Mouse (Mus musculus): ENCODE measurements around the gene 4930442H23Rik. TPM values are rescaled to one million over a fixed set of nuclear protein-coding genes. Genes with fewer than 3 reads are reported as not detected.
A peak's percentile ranks its signal among the peaks of the same experiment; 100 is the strongest.
"Not testable (repeated sequence)": the region's sequence is repeated elsewhere in the genome, so short reads cannot be mapped to it uniquely, and the experiment has no call there.

Gene 4930442H23Rik
- polyA plus RNA-seq, 1 experiment from 2014 or later, result 0.27 TPM

GRCm38 (mm10) chr10:81175936-81176465 lies 7.6 kb downstream of the 4930442H23Rik start:
- Histone ChIP-seq H3K27ac (replicated peaks) (peak overlapping the region; percentile 93), H3K27me3 (replicated peaks) (no peaks in the 10 kb centered on the region), H3K4me2 (peak overlapping the region; percentile 98), H3K4me3 (peak overlapping the region; percentile 95), H3K9ac (peak overlapping the region; percentile 57), H3K4me1 (peaks cover 63% of the 10 kb centered on the region), H3K36me3 (peaks cover 39% of the 10 kb centered on the region), H3K9me3 (no peaks in the 10 kb centered on the region)
- 4% methylated on average over 13 of the region's 13 CpGs for WGBS
- peak; percentile 6; the same call in 1 of the 2 replicates for ATAC-seq (ENCODE audit: extremely low read depth, insufficient number of reproducible peaks, low FRiP score, low TSS enrichment)

DNA sequence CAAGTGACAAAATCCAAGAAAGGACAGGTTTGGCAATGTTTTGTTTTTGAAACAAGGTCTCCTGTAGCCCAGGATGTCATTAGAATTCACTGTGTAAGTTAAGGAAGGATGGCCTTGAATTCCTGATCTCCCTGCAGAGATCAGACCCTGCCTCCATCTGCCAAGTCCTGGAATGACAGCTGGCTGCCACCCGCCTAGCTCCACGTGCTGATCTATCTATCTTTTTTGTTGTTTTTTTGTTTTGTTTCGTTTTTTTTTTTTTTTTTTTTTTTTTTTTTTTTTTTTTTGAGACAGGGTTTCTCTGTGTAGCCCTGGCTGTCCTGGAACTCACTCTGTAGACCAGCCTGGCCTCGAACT lies 8.3 kb downstream of the 4930442H23Rik start:
- not testable (repeated sequence) for H3K9me3 ChIP-seq; ATAC-seq (ENCODE audit: extremely low read depth, insufficient number of reproducible peaks, low FRiP score, low TSS enrichment); H3K27me3 ChIP-seq (replicated peaks)
- H3K36me3 ChIP-seq, result peaks cover 32% of the 10 kb centered on the region
- H3K4me3 ChIP-seq, result peak overlapping the region; percentile 95
- H3K4me1 ChIP-seq, result peaks cover 58% of the 10 kb centered on the region
- H3K9ac ChIP-seq, result peak overlapping the region; percentile 25; the same call in 1 of the 2 replicates
- WGBS, result 6% methylated on average over 4 of the region's 4 CpGs
- peak overlapping the region; percentile 98 for H3K4me2 ChIP-seq
- peak overlapping the region; percentile 93 for H3K27ac ChIP-seq (replicated peaks)

DNA sequence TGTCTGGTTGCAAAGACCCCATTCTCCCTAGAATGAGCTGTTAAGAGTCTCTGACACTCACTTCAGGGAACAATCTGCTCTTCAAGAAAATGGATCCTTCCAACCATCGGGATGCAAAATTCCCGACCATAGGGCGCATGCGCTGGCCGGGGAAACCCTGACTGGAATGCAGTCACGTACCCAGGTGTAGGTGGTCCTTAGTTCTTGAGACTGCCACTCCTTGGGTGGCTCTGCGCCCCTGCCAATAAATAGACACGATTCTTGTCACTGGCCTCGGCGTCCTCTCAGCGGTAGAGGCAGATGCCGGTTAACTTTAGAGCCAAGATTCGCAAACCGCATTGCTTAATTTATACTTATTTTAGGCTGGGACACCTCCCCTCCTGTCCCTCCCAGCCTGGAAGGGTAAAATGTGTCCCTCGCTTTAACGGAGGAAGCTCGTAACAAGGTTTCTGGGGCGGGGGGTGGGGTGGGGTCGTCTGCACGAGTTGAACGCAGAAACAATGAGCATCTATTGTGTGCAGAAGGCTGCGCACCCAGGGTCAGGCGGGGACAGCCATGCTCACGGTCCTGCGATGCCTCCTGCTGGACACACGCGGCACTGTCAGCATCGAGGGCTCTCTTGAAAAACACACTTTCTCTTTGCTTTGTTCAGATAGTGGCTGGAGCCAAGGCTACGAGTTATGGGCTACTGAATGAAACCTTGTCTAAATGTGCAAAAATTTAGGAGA lies 8.9 kb downstream of the 4930442H23Rik start:
- H3K27me3 ChIP-seq (replicated peaks), result no peaks in the 10 kb centered on the region
- H3K4me3 ChIP-seq, result peak overlapping the region; percentile 38
- peaks cover 52% of the 10 kb centered on the region for H3K4me1 ChIP-seq
- H3K9ac ChIP-seq, result peak overlapping the region; percentile 66
- no peaks in the 10 kb centered on the region for H3K9me3 ChIP-seq
- H3K4me2 ChIP-seq, result peak overlapping the region; percentile 67
- H3K36me3 ChIP-seq, result peaks cover 27% of the 10 kb centered on the region
- 2% methylated on average over 29 of the region's 29 CpGs for WGBS
- peak overlapping the region; percentile 93 for H3K27ac ChIP-seq (replicated peaks)
- ATAC-seq (ENCODE audit: extremely low read depth, insufficient number of reproducible peaks, low FRiP score, low TSS enrichment), result no peak

GRCm38 (mm10) chr10:81173132-81173531 lies 10.5 kb downstream of the 4930442H23Rik start:
- Histone ChIP-seq H3K27me3 (replicated peaks) (no peaks in the 10 kb centered on the region), H3K4me1 (peaks cover 41% of the 10 kb centered on the region), H3K27ac (replicated peaks) (peak overlapping the region; percentile 85), H3K9ac (peak overlapping the region; percentile 73), H3K4me2 (peak overlapping the region; percentile 57), H3K4me3 (peak overlapping the region; percentile 13; the same call in 1 of the 2 replicates), H3K9me3 (no peaks in the 10 kb centered on the region), H3K36me3 (peaks cover 10% of the 10 kb centered on the region)
- no peak for ATAC-seq (ENCODE audit: extremely low read depth, insufficient number of reproducible peaks, low FRiP score, low TSS enrichment)
- WGBS, result 6% methylated on average over 21 of the region's 21 CpGs

DNA sequence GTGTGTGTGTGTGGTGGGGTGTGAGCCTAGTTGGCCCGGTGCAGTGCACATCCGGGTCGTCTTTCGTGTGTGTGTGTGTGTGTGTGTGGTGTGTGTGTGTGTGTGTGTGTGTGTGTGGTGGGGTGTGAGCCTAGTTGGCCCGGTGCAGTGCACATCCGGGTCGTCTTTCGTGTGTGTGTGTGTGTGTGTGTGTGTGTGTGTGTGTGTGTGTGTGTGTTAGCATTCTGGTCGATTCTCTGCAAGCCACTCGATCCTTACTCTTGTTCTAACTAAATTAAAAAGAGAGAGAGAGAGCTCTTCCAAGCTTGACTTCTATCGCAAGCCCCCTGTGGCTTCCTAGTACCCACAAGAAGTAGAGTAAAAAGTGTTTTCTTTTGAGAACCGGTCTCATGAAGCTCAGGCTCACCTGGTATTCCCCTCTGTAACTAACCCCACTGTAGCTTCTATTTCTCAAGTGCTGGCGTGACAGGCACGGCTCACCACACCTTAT lies 14.2 kb downstream of the 4930442H23Rik start:
- Histone ChIP-seq H3K4me1 (peaks cover 43% of the 10 kb centered on the region), H3K4me2 (peak overlapping the region; percentile 91), H3K4me3 (peak overlapping the region; percentile 9), H3K9ac (peak overlapping the region; percentile 40; the same call in 1 of the 2 replicates)
- H3K9me3 ChIP-seq; H3K27me3 ChIP-seq (replicated peaks); ATAC-seq (ENCODE audit: extremely low read depth, insufficient number of reproducible peaks, low FRiP score, low TSS enrichment); H3K36me3 ChIP-seq; H3K27ac ChIP-seq (replicated peaks): not testable (repeated sequence)
- 60% methylated on average over 4 of the region's 14 CpGs for WGBS

DNA sequence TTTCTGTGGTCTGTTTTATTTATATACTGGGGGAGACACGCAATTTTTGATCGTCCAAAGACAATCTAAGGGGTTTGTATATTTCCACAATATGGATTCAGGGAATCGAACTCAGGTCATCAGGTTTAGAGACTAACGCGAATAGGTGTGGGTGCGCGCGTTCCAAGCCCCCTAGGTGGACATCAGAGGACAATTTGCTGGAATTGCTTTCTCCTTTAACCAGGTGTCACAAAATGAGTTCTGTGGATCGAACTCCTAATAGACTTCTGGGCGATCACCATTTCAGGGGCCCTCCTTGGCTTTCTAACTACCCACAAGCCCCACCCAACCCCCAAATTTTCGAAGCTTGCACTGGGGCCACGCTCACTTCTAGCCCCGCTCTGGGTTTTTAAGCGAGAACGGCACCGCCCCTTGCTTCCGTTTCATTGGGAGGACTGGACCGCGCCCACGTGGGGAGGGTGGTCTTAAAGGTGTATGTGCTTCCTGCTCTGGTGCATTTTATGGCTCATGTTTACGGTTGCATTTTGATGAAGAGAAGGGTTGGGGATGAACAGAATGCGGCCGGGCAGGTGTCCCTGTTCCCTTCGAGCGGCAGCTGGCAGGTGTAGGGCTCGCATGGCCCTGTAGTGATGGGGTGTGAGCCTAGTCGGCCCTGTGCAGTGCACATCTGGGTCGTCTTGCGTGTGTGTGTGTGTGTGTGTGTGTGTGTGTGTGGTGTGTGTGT lies 15.0 kb downstream of the 4930442H23Rik start:
- Histone ChIP-seq H3K4me1 (peaks cover 35% of the 10 kb centered on the region), H3K4me3 (peak overlapping the region; percentile 83), H3K27ac (replicated peaks) (peak overlapping the region; percentile 76), H3K36me3 (peaks cover 11% of the 10 kb centered on the region), H3K9me3 (no peaks in the 10 kb centered on the region), H3K4me2 (peak overlapping the region; percentile 91), H3K9ac (peak overlapping the region; percentile 85), H3K27me3 (replicated peaks) (no peaks in the 10 kb centered on the region)
- WGBS, result 4% methylated on average over 27 of the region's 29 CpGs
- ATAC-seq (ENCODE audit: extremely low read depth, insufficient number of reproducible peaks, low FRiP score, low TSS enrichment), result no peak; the same call in 1 of the 2 replicates

- H3K9ac ChIP-seq, result peak overlapping the region; percentile 85
- 9% methylated on average over 5 of the region's 5 CpGs for WGBS
- H3K27ac ChIP-seq (replicated peaks), result peak overlapping the region; percentile 76
- peak; percentile 27; the same call in 1 of the 2 replicates for ATAC-seq (ENCODE audit: extremely low read depth, insufficient number of reproducible peaks, low FRiP score, low TSS enrichment)
- H3K27me3 ChIP-seq (replicated peaks), result no peaks in the 10 kb centered on the region
- H3K4me2 ChIP-seq, result peak overlapping the region; percentile 91
- no peaks in the 10 kb centered on the region for H3K9me3 ChIP-seq
- H3K4me1 ChIP-seq, result peaks cover 29% of the 10 kb centered on the region
- H3K36me3 ChIP-seq, result peaks cover 17% of the 10 kb centered on the region
- peak overlapping the region; percentile 83 for H3K4me3 ChIP-seq
These were observed 15.6 kb downstream of the 4930442H23Rik start for GRCm38 (mm10) chr10:81168087-81168431.

- peak; percentile 89 for ATAC-seq (ENCODE audit: extremely low read depth, insufficient number of reproducible peaks, low FRiP score, low TSS enrichment)
These were observed 16.2 kb downstream of the 4930442H23Rik start, which contains the start of gene Pias4 for GRCm38 (mm10) chr10:81167200-81168086. Gene Pias4 (minus strand): TSS chr10:81167923.

GRCm38 (mm10) chr10:81165118-81165517 lies 18.5 kb downstream of the 4930442H23Rik start:
- WGBS, result 78% methylated on average over 8 of the region's 8 CpGs
- ATAC-seq (ENCODE audit: extremely low read depth, insufficient number of reproducible peaks, low FRiP score, low TSS enrichment), result no peak
- Histone ChIP-seq H3K9ac (0 out of 2 replicates have a peak overlapping the region, but pooled peaks have one; percentile 13), H3K4me2 (no peak overlapping the region), H3K4me1 (peaks cover 36% of the 10 kb centered on the region), H3K4me3 (no peak overlapping the region; the same call in 1 of the 2 replicates), H3K9me3 (no peaks in the 10 kb centered on the region), H3K36me3 (peaks cover 46% of the 10 kb centered on the region), H3K27me3 (replicated peaks) (no peaks in the 10 kb centered on the region), H3K27ac (replicated peaks) (no peak overlapping the region)

More at GRCm38 (mm10) chr10:81167200-81168086, 16.2 kb downstream of the 4930442H23Rik start, which contains the start of gene Pias4:
- Histone ChIP-seq H3K36me3 (peaks cover 23% of the 10 kb centered on the region), H3K4me1 (peaks cover 32% of the 10 kb centered on the region), H3K9ac (peak within 1 kb of the TSS; percentile 94), H3K9me3 (no peaks in the 10 kb centered on the region), H3K4me3 (peak within 1 kb of the TSS; percentile 83), H3K27me3 (replicated peaks) (no peaks in the 10 kb centered on the region), H3K4me2 (peak within 1 kb of the TSS; percentile 91), H3K27ac (replicated peaks) (peak within 1 kb of the TSS; percentile 76)
- under 1% methylated on average over 56 of the region's 64 CpGs for WGBS

DNA sequence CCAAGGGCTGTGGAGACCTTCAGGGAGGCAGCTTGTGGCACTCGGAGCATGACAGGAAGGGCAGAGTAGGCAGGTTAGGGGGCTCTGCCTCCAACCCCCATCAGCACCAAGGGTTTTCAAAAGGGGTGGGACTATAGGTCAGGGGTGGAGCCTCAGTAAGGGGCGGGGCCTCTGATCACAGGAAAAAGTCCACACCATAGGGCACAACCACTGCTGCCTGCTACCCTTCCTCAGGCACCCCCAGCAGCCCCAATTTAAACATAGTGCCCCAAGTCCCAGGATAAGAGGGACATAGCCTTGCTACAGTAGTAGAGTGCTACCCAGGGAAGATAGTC lies 21.4 kb downstream of the 4930442H23Rik start:
- no peaks in the 10 kb centered on the region for H3K9me3 ChIP-seq
- no peak for ATAC-seq (ENCODE audit: extremely low read depth, insufficient number of reproducible peaks, low FRiP score, low TSS enrichment)
- H3K9ac ChIP-seq, result no peak overlapping the region
- H3K36me3 ChIP-seq, result peaks cover 71% of the 10 kb centered on the region
- H3K4me1 ChIP-seq, result peaks cover 28% of the 10 kb centered on the region
- no peak overlapping the region for H3K27ac ChIP-seq (replicated peaks)
- no peak overlapping the region for H3K4me2 ChIP-seq
- H3K4me3 ChIP-seq, result no peak overlapping the region
- WGBS, result 68% methylated on average over 2 of the region's 2 CpGs
- no peaks in the 10 kb centered on the region for H3K27me3 ChIP-seq (replicated peaks)
